Mouse (Mus musculus) urinary bladder, postnatal 14 days (tissue): ENCODE results near the gene Cit.

Experiments
- DNase-seq: peaks from one replicate; pipeline ENCODE4 v3.0.0; 2021; ENCODE audit warnings: low spot score

Gene Cit

DNA sequence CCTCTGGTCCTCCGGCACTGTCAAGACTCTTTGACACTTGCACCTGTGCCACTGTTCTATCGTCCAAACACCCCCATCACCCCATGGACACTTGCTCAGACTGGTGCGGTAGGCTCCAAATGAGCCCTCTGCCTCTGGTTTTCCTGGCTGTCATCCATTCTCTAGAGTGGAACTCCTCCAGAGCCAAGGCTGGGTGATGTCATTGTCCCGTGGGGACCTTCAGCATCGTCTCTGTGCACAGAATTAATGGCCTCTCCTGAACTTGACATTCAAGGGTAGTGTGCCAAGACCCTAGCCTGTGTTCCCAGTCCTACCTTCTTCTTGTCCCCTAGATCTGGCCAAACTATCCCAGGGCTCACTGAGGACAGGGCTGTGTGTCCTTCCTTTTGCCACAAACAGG is 70.4 kb downstream of the Cit start:
- DNase-seq = no peak

DNA sequence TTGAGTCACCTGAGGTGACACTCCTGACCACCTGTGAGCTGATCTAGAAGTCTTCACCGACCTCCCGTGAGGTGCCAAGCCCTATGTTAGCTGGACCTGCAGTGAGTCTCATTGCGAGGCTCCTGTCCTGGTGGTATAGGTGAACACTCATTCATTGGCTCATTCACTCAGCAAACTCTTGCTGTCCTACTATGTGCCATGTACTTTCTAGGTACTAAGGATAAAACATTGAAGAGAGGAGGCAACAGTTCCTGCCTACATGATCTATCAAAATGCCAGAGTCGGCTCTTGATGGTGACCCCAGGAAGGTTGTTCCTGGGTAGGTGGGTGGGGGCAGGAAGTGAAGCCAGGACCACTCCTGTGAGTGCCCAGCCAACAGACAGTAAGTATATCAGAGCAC is 72.9 kb downstream of the Cit start:
- DNase-seq = no peak

DNA sequence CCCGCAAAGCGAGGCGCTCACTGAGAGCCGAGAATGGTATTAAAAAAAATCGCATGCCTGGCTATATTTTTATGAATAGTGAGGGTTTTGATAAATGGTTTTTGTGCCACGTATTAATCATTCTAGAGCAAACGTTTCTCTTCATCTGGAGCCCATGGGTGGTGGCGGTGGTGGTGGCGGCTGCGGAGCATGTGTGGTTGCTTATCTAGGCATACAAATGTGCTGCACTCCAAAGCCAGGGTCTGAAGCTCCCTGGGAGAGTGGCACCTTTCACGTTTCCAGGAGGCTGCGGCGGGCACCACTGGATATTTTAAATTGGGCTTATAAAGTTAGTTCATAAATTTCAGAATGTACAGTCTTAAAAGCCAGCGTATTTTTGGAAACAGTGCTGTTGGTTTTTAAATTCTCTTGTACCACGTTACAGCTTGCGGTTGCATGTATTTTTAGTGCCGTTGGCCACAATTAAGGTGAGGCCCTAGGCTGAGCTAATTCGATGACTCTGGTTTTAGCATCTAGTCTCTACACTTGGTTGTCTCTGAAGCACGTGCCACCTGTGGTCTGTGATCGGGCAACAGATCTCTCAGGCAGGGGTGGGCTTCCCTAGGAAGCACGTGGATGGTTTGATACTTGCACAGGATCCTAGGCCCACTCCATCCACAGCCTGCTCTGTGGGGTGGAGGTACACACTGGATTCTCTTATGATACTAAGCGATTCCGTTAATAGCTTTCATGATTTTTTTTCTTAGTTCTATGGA is 73.7 kb downstream of the Cit start:
- no peak for DNase-seq

DNA sequence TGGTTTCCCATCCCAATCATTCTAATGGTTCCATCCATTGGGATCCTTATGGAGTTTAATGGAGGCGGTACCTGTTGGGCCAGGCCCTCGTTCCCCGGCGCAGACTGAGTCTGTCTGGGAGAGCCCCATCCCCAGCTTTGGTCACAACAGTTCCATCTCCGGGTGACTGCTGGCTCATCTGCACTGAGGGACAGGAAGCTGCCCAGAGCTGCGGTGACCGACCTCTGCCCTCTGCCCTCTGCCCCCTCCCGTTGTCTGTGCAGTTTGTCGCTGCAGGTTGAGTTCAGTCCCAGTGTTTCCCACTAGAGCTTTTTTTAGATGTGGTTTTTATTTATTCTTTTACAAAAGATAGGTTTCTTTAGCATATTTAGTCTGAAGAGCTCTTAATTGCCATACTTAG is 76.9 kb downstream of the Cit start:
- DNase-seq = no peak

DNA sequence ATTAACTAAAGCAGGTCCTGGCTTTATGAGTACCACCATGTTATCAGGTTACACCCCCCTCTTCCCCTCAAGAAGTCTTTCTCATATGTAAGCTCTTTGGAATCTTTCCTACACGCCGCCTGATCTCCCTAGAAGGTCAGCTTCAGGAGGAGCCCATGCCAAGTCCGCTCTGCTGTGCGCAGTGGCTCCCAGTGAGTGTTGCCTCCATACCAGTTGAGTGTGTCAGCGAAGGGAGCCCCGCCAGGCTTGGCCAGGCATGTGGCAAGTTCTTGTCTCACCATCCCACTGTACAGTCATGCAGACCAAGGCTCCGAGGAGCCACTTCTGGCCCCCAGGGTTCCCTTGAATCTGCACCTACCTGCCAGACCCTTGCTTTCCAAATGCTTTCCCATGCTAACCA is 79.9 kb downstream of the Cit start:
- no peak for DNase-seq

DNA sequence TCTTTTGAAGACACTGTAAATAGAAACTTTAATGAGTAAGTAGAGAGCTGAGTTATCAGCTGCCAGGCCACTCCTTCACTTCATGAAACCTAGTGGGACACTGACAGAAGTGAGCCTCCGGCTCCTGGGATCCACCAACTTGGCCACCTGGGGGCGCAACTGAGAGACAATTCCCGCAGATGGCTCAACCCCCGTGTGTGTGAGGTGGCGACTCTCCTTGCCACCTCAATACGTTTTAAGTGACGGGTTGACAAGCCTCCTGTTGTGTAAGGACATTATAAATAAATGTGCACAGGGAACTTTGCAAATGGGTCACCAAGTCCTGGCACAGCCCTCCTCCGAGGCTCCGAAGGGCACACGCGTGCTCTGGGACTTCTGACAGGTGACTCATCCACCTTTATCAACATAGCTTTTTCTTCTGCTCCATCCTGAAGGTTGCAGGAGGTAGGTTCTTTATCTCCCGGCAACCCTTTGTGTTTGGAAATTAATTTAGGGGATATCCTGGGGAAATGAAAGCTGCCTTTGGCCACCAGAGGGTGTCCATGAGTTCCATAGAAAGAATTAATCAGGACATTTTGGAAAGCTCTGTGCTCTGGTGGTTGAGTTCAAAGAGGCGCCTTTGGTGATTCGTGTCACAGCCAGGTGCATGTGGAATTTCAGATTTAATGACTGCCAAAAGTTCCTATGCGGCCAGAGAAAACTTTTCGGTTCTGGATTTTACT is 83.9 kb downstream of the Cit start:
- peak; percentile 30 for DNase-seq

DNA sequence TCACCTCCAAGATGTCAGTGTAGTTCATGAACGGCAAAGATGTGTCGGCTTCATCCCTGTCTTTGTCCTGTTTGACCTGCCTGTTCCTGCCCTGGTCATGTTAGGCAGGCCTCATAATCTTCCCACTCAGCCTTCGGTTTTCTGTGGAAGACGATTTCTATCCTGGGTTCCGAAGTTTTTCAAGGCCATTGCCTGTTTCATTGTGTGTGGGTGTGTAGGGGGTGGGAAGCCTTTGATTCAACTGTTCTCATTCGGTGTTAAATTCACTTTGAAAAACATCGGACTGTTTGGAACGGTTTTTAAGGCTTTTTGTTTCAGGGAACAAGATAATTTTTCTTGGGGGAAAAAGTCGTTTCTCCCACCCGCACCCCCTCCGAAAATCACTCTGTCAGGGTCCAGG is 87.2 kb downstream of the Cit start:
- DNase-seq = no peak

DNA sequence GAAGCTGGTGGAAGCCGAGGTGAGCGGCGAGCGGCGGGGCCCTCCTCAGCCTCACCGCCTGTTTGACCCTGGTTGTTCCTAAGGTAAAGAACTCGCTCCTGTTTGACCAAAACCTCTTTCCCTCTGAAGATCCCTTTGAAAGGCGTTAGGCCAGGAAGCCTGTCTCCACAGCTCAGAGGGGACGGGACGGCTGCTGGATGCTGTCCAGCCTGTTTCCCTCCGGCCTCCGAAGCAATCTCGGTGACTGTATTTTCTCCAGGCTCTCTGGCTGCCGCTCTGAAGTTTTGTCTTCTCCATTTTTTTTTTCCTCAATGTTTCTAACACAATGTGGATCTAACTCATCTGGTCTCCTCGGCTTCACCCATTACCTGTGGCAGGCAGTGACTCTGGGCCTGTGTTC is 91.8 kb downstream of the Cit start:
- no peak for DNase-seq

DNA sequence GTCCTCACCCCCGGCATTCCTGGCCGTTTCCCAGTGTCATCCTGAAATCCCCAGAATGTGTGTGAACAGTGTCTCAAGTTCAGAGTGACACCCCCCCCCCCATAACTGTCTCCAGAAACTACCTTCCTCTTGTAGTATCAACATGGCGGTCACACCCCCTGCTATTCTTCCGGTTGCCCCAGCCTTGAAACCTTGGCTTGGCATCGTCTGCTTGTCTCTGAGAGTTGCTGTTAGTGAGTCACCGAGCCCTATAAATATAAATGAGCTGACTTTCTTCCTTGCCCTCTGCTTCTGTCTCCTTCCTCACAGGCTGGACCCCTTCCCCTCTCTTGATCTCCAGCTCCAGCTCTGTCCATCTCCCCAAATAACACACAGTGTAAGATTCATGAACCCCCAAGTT is 92.5 kb downstream of the Cit start:
- no peak for DNase-seq

DNA sequence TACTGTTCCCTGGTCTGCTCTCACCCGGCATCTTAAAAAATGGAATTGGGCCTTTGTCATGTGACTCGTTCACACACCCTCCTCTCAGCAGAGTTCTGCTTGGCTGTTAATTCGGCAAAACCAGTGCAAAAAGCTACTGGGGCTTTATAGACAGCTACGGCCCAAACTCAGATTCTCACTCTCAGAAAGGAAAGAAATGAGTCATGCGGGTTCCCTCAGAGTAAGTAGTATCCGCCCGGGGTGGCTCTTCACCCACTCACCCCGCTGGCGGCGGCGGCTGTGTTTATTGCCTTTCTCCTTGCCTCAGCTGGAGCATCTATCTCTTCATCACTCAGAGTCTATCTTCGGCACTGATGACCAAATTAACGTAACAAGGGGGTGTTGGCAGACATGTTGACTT is 93.9 kb downstream of the Cit start:
- no peak for DNase-seq

DNA sequence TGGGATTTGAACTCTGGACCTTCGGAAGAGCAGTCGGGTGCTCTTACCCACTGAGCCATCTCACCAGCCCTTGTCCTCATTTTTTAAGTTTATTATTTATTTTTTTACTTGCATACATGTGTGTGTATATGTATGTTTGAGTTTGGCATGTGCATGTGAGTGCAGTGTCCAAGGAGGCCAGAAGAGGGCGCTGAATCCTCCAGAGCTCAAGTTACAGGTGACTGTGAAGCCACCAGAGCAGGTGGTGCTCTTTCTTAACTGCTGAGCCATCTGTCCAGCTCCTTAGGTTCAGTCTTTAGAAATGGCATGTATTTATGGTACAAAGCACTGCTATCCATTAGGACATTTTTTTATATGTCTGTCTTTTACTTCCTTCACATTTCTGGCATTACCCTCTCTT is 97.3 kb downstream of the Cit start:
- no peak for DNase-seq

DNA sequence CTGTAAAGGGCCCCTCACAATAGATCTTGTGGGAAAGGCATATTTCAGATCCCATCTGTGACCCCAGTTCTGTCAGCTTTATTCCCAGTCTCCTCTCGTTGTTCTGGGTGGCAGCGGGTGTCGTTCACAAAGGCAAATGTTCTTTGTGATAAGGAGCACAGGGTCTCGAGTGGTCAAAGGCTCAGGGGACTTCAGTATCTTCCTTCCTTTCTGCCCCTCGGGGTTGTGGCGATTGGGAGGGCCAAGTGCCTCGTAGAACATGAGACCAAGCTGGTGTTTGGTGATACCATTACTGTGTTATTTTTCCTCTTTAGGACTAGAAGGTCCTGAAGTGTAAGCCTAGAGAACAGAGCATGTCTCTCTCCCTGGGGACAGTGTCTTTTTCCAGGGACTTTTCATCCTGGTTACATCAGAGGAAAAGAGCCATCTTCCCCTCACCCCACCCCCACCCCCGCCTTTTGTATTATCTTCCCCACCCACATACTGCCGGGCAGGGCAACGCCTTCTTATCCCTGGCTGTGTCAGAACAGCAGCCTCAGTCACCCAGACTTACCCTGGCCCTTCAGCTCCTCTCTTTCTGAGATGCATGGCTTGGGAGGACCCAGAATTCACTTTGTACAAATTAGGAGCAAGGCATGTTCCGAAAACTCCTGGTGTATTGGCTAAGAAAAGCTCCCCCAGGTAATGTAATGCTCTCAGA is 99.9 kb downstream of the Cit start:
- DNase-seq = no peak

DNA sequence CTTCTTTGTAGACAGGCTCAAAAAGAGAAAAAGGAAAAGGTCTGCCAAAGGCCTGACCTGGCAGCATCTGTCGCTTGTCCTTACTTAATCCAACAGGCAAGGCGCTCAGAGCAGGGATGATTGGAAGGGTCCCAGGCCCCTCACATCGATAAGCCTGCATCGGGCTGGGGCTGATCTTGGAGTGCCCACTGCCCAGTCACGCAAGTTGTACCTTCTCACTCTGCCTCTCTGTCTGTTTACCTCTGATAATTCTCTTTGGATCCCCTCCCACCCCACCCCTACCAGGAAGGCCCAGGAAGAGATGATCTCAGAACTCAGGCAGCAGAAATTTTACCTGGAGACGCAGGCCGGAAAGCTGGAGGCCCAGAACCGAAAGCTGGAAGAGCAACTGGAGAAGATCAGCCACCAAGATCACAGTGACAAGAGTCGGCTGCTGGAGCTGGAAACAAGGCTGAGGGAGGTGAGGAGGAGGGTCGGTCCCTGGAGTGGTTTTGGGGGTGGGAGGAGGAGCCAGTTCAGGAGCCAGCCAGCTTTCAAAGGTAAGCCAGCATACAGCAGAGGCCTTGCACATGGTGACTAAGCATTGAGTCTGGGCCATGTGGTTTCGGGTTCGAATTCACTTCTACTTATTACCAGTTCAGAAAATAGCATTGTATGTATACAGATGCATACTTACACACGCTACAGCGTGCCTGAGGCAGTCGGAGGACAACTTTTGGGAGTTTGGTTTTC is 102.7 kb downstream of the Cit start:
- DNase-seq = no peak

DNA sequence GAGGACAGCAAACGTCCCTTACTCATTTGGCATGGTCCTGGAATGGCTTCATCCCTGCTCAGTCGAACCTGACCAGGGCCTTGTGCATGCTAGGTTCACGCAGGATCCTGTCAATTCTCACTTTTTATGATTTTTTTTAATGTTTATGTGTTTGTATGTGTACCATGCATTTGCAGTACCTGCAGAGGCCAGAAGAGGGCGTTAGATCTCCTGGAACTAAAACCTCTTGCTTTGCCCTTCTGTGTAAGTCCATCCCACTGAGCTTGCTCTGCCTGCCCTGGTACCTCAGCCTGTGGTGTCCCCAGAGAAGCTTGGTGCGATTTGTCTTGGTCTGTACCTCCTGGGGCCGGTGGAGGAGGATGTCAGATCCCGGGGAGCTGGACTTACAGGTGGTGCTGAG is 105.9 kb downstream of the Cit start:
- DNase-seq = no peak

DNA sequence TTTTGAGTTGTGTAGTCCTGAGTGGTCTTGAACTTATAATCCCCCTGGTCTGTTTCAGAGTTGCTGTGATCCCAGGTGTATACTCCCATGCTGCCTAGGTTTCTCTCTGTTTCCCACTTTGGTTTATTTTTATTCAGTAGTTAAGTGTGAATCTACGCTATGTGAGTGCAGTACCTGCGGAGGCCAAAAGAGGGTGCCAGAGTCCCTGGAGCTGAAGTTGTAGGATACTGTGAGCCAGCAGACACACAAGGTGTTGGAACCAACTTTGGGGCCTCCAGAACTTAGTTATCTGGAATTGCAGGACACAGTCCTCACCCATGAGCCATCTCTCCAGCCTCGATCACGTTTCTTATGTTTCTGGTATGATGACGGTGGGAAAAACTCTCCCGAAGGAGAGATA is 108.1 kb downstream of the Cit start:
- DNase-seq = no peak

DNA sequence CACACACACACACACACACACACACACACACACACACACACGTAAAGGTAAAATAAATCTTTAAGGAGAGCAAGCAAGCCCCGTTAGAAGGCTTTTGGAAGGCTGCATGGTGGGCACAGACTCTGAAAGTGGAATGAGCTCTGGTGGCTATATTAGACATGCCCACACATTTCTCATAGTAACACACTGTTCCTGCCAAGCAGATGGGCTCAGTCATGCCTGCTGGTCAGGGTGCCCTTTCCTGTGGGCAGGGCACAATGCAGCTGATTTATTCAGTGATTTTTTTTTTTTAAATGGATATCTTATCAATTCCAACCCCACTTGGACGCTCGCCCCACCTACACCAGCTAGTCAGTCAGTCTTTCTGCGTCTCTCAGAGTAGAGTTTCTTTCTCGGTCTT is 109.0 kb downstream of the Cit start:
- no peak for DNase-seq

DNA sequence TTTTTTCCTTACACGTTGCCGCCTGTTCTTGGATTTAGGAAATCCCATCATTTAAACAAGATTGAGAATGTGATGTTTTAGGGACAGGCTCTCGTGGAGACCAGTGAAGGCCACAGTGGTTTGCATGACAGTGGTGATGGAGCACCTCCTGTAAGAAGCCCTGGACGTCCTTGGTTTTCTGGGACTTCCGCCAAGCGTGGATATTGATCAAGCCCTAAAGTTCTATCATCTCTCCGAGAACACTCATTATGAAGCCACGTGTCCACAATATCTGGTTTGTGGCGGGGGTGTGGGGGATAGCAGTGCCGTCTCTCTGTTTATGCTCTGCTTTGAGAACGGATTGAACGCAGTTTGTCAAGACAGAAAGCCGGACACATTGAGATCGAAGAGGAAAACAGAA is 109.5 kb downstream of the Cit start:
- DNase-seq = no peak

DNA sequence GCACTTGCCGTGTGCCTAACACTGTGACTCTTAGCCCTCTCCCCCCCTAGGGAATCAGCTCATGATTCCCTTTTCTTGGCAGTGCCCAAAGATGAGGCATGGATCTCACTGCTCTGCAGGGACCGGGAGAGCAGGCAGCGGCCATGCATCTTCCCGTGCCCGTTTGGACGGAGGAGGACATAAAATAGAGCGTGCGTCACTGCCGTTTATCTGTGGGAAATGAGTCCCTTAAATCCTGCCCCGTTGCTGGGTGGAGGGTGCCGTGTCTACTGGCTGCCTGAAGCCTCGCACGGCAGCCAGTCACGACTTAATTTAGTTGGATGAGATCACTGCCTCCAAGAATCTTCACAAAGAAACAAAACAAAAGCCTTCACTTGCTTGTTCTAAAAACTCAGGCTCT is 110.1 kb downstream of the Cit start:
- DNase-seq = no peak

DNA sequence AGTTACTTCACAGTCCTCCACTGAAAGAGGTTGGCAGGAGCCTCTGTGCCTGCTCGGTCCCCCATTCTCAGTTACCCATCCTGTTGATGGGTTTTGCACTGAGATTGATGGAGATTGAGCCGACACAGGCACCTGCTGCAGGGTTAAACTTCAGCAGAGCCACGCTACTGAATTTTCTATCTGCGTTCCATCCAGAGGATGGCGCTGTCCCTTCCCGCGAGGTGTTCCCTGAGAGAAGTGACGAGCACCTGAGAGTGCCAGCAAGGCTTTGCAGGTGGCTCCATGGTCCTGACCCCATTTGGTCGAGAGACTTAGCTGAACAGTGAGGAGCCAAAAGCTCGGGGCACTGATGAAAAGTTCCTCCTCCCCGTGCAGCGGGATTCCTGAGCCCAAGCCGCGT is 111.0 kb downstream of the Cit start:
- no peak for DNase-seq

DNA sequence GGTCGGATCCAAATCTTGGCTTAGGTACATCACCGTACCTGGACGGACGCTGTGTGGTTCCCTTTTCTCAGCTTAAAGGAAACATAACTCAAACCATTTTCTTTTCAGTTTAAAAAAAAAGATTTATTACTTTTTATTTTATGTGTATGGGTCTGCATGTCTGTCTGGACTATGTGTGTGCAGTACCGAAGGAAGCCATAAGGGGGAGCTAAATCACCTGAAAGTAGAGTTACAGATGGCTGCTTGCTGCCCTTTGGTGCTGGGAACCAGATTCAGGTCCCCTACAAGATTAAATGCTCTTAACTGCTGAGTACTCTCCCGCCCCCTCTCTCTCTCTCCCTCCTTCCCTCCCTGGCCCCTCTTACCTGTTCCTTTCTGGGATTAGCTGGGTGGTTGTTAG is 112.1 kb downstream of the Cit start:
- no peak for DNase-seq

DNA sequence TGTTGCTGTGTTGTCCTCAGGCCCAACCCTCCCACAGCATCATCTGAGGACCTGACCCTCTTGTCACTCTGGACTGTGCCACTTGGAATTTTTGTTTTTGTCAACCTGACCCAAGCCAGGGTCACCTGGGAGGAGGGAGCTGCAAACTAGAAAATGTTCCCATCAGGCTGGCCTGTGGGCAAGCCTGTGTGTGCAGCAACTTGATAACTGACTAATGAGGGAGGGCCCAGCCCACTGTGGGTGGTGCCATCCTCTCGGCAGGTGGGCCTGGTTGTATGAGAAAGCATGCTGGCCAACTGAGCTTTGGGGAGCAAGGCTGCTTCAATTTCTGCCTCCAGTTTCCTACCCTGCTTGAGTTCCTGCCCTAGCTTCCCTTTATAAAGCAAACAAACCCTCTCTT is 113.3 kb downstream of the Cit start:
- DNase-seq = no peak

DNA sequence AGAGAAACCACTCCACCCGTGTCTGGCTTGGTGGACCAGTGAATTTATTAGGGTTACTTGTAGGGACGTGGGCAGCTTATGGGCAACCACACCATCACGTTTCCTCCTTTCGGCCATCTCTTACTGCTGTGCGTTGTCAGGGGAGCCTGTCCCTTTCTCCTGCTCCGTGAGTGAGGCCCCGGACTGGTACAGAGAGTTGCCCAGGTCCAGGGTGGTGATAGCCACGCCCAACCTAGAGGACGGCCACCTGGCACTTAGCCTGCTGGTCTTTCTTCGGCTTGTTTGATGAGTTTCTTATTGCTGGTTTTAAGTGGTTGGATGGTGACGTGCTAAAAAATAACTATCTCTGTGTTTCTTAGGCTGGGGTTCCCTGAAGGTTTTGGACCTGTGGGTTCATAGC is 113.7 kb downstream of the Cit start:
- no peak for DNase-seq

DNA sequence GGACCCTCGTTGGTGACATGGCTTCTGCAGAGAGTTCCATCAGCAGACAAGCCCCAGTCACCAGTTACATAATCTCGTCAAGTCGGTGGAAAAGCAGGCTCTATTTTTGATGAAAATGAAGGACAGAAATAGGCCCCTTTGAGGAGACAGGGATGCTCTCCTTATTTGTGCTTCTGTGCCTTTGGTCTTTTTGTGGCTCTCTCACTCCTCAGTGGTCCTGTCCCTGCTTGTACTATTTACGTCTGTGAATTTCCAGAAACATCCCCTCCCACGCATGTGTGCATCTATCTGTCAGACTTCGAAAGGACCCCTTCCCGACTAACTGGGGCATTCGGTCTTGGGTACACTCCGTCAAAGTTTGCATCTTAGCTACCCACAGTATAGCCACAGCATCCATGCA is 116.7 kb downstream of the Cit start:
- DNase-seq = no peak
